Mouse (Mus musculus): Measurements from ENCODE around the gene Man1a. TPM values are rescaled to one million over a fixed set of nuclear protein-coding genes. Genes with fewer than 3 reads are reported as not detected.

Man1a gene
- total RNA-seq (2023; ENCODE audit: inconsistent age), result 304 to 343 TPM (median 318 TPM) in 4 replicates

DNA sequence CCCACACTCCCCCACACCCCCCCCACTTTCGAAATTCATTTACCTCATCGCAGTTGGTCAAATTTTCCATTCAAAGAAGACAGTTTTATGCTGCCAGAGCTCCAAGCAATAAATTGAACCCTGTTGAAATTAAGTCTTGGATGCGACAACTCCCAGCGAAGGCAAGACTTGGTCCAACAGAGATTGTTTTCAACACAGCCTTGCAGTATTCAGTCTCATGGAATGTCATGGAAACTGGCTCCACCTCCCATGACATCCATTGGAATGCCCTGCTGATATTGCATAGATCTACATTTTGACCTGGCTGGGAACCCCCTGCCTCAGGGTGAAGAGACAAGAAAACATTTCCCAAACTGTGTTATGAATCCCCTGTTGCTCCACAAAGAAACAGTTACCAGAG, at the start of gene Man1a:
Man1a (minus strand) TSS at position 190 of the 400 bp plus-strand sequence.

All from B cell, adult (primary cell).